Mouse (Mus musculus) embryonic fibroblast, embryonic 13.5 days (primary cell): ENCODE data around the gene Cacna1c.

ENCODE experiments used
- CTCF ChIP-seq: IDR thresholded peaks from 2 replicates; pipeline ENCODE4 v1.5.1; 2011; ENCODE audit warnings: mild to moderate bottlenecking, control low read depth, low read length, moderate library complexity, borderline replicate concordance; ENCODE audit not compliant: insufficient read depth
- POLR2A ChIP-seq: IDR thresholded peaks from 2 replicates; pipeline ENCODE4 v1.6.1; 2011; ENCODE audit warnings: low read depth, mild to moderate bottlenecking, control low read depth, low read length, moderate library complexity

DNA sequence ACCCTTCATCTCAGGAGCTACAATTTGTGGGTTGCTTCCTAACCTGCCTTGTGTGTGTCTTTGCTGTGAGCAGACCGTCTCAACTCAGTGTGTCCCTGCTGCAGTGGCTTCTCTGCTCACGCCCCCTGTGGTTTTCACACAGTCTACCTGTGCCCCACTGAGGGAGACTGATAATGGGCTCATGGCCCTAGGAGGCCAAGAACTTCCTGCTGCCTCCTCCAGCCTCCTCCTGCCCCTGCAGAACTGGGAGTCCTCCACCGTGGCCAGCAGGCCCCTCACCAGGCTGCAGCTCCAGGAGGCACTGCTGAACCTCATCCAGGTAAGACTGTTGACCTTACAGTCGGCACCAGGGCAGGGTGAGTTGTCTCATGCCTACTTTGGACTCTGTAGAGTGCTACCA, 21.4 kb upstream of the Cacna1c start:
- no peak for TF ChIP-seq CTCF
- TF ChIP-seq POLR2A: no peak
